Mouse (Mus musculus) spleen, adult 2 months (tissue): ENCODE measurements around the gene Gm7298. TPM values are rescaled to one million over a fixed set of nuclear protein-coding genes. Genes with fewer than 3 reads are reported as not detected.
"Not testable (repeated sequence)": the region's sequence is repeated elsewhere in the genome, so short reads cannot be mapped to it uniquely, and the experiment has no call there.

Experiments used
- DNase-seq, 2 experiments: peaks; one replicate each; pipeline versions ENCODE4 v3.0.0 to v3.0.0-alpha.2; 2012 to 2021; ENCODE audit warnings: low spot score in 2 of 2, low read depth in 1 of 2
- H3K27ac ChIP-seq: fragments of 200-500 bp; 2 replicates; pipeline ENCODE4 v1.5.1; 2012; ENCODE audit warnings: low read length, inconsistent platforms; ENCODE audit not compliant: insufficient read depth
- H3K27me3 ChIP-seq: fragments of 200-500 bp; 2 replicates; pipeline ENCODE4 v1.6.1; 2012; ENCODE audit warnings: mild to moderate bottlenecking, moderate library complexity, low read length, inconsistent platforms; ENCODE audit not compliant: control insufficient read depth, insufficient read depth
- H3K36me3 ChIP-seq: fragments of 200-500 bp; 2 replicates; pipeline ENCODE4 v1.6.1; 2012; ENCODE audit warnings: mild to moderate bottlenecking, low read length, inconsistent platforms; ENCODE audit not compliant: control insufficient read depth, insufficient read depth
- H3K4me1 ChIP-seq: fragments of 200-500 bp; 2 replicates; pipeline ENCODE4 v1.6.1; 2011; ENCODE audit warnings: inconsistent platforms; ENCODE audit not compliant: control insufficient read depth, insufficient read depth, insufficient read length
- H3K4me3 ChIP-seq: fragments of 200-500 bp; 2 replicates; pipeline ENCODE4 v1.5.1; 2011; ENCODE audit warnings: mild to moderate bottlenecking, inconsistent platforms; ENCODE audit not compliant: insufficient read depth, insufficient read length; ENCODE audit errors: extremely low read depth
- CTCF ChIP-seq: fragments of 200-500 bp; IDR thresholded peaks from 2 replicates; pipeline ENCODE4 v1.5.1; 2011; ENCODE audit warnings: mild to moderate bottlenecking, inconsistent platforms; ENCODE audit not compliant: insufficient read depth, insufficient read length, insufficient replicate concordance; ENCODE audit errors: extremely low read depth
- POLR2A ChIP-seq: fragments of 200-500 bp; IDR thresholded peaks from 2 replicates; pipeline ENCODE4 v1.6.1; 2011; ENCODE audit warnings: low read depth, low read length, inconsistent platforms
- WGBS: fragments of 180-500 bp; shearing (Covaris S2); methylation state at CpG from one replicate; pipeline ENCODE4 v1.1.7; 2018; 5-methylcytosine and 5-hydroxymethylcytosine counted together
- polyA plus RNA-seq: library from polyadenylated mRNA; depleted of rRNA; stranded (reverse); fragments of >200 nt; gene quantifications from 2 replicates; pipeline ENCODE4 v1.2.3, GENCODE M21; 2012; rRNA removed

Gm7298 gene
- polyA plus RNA-seq: not detected in 2 replicates

- Histone ChIP-seq H3K27me3 (no peaks in the 10 kb centered on the region), H3K4me1 (no peaks in the 10 kb centered on the region), H3K36me3 (no peaks in the 10 kb centered on the region), H3K27ac (no peak within 1 kb of the TSS), H3K4me3 (no peak within 1 kb of the TSS)
- DNase-seq: no peak
- TF ChIP-seq POLR2A (no peak), CTCF (no peak)
- WGBS: 74% methylated on average over 3 of the region's 3 CpGs
Observed at GRCm38 (mm10) chr6:121732632-121733031, at the start of gene Gm7298. Gm7298 (plus strand) TSS chr6:121732932.

DNA sequence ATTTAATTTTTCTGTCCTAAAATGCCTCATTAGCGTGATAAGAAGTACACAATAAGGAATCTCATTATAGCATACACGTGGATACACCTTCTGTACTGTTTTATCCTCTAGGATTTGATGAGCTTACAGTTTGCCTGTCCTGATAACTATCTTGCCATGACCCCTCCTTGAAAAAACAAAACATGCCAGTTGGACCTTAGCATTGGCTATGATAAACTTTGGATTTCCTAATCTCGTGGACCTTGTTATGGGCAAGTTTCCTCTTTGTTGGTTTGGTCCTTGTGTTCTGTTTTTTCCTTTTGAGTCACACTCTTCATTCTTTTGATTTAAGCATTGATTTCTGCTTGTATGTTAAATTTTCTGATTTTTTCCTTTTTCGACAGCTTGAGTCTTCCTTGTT lies 95.3 kb downstream of the Gm7298 start:
- Histone ChIP-seq H3K27ac (no peak overlapping the region), H3K4me1 (no peaks in the 10 kb centered on the region), H3K36me3 (no peaks in the 10 kb centered on the region), H3K4me3 (no peak overlapping the region), H3K27me3 (no peaks in the 10 kb centered on the region)
- TF ChIP-seq CTCF (no peak), POLR2A (no peak)
- DNase-seq: no peak
- 78% methylated on average over 4 of the region's 4 CpGs for WGBS

DNA sequence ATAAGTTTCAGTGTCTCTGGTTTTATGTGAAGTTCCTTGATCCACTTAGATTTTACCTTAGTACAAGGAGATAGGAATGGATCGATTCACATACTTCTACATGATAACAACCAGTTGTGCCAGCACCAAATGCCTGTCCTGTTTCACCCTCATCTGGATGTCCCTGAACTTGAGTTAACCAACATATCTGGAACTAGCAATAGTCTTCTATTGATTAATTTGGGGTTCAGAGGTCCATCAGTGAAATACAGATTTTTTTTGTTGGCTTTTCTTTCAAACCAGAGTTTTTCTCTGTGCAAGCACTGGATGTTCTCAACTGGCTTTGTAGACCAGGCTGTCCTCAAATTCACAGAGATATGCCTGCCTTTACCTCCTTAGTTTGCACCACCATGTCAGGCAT lies 103.6 kb downstream of the Gm7298 start:
- Histone ChIP-seq H3K27me3 (no peaks in the 10 kb centered on the region), H3K27ac (no peak overlapping the region), H3K4me3 (no peak overlapping the region), H3K36me3 (no peaks in the 10 kb centered on the region), H3K4me1 (no peaks in the 10 kb centered on the region)
- TF ChIP-seq CTCF (no peak), POLR2A (no peak)
- no peak for DNase-seq
- 83% methylated on average over 1 of the region's 1 CpGs for WGBS

- not testable (repeated sequence) for DNase-seq, H3K4me1 ChIP-seq, H3K27ac ChIP-seq, H3K4me3 ChIP-seq, H3K27me3 ChIP-seq, H3K36me3 ChIP-seq
- WGBS: 71% methylated on average over 4 of the region's 4 CpGs
Observed at GRCm38 (mm10) chr6:121838271-121838670, 105.5 kb downstream of the Gm7298 start, which contains the start of gene Mug1. Mug1 (plus strand) TSS chr6:121838541.

Other genes with a start within 250 kb of the Gm7298 start
- gene A2m, start 97.6 kb upstream of the Gm7298 start, polyA plus RNA-seq: 0.02 and 0.06 TPM in 2 replicates
- 0.01 and 0.05 TPM in 2 replicates for gene Mug1, start 105.6 kb downstream of the Gm7298 start, polyA plus RNA-seq